Mouse (Mus musculus) brain, embryonic 14.5 days (tissue): ENCODE measurements around the gene Krt10. TPM values are rescaled to one million over a fixed set of nuclear protein-coding genes. Genes with fewer than 3 reads are reported as not detected.
A peak's percentile ranks its signal among the peaks of the same experiment; 100 is the strongest.

Experiments used
- DNase-seq: peaks from one replicate; pipeline ENCODE4 v3.0.0-alpha.2; 2011; ENCODE audit warnings: low read depth
- CTCF ChIP-seq: fragments of 200-500 bp; IDR thresholded peaks from 2 replicates; pipeline ENCODE4 v1.5.1; 2012; ENCODE audit warnings: inconsistent platforms, mild to moderate bottlenecking, moderate library complexity, borderline replicate concordance; ENCODE audit not compliant: insufficient read depth, insufficient read length; ENCODE audit errors: extremely low read depth
- POLR2A ChIP-seq: fragments of 200-500 bp; IDR thresholded peaks from 2 replicates; pipeline ENCODE4 v1.6.1; 2012; ENCODE audit warnings: mild to moderate bottlenecking, inconsistent platforms, borderline replicate concordance; ENCODE audit not compliant: poor library complexity, insufficient read depth, insufficient read length, severe bottlenecking; ENCODE audit errors: extremely low read depth
- polyA plus RNA-seq: library from polyadenylated mRNA; depleted of rRNA; stranded (reverse); fragments of >200 nt; gene quantifications from 2 replicates; pipeline ENCODE4 v1.2.3, GENCODE M21; 2012; rRNA removed

Krt10 gene
- polyA plus RNA-seq, 1 experiment, result 11.9 TPM

- TF ChIP-seq POLR2A, result no peak
- TF ChIP-seq CTCF, result no peak
- DNase-seq, result no peak
Measured at GRCm38 (mm10) chr11:99361423-99361822, 27.7 kb downstream of the Krt10 start.

- no peak for DNase-seq
- TF ChIP-seq CTCF (no peak), POLR2A (no peak)
Measured at GRCm38 (mm10) chr11:99351004-99351403, 38.2 kb downstream of the Krt10 start, which contains the start of gene Krt27. Krt27 (minus strand) TSS chr11:99351104.

GRCm38 (mm10) chr11:99339299-99339847, 49.8 kb downstream of the Krt10 start:
- DNase-seq, result peak; percentile 72
- TF ChIP-seq POLR2A (no peak), CTCF (no peak)

- TF ChIP-seq CTCF (no peak), POLR2A (no peak)
- DNase-seq, result no peak
Measured at GRCm38 (mm10) chr11:99337866-99338265, 51.3 kb downstream of the Krt10 start, which contains the start of gene Krt26. Krt26 (minus strand) TSS chr11:99337966.

Other genes starting within 250 kb of the Krt10 start
- 0.07 TPM in 1 of 2 replicates, not detected in the other for gene Ccr7, start 234.3 kb downstream of the Krt10 start, polyA plus RNA-seq
- gene Smarce1, start 158.3 kb downstream of the Krt10 start, polyA plus RNA-seq, result 162 and 270 TPM in 2 replicates
- gene Krt222, start 145.3 kb downstream of the Krt10 start, polyA plus RNA-seq, result 1.4 and 2.9 TPM in 2 replicates
- gene Krt24, start 104.1 kb downstream of the Krt10 start, polyA plus RNA-seq, result 0.08 TPM in 1 of 2 replicates, not detected in the other
- 0.04 and 0.05 TPM in 2 replicates for gene Krt25, start 66.4 kb downstream of the Krt10 start, polyA plus RNA-seq
- gene Krt26, start 51.4 kb downstream of the Krt10 start, polyA plus RNA-seq, result 0.06 and 0.08 TPM in 2 replicates
- gene Krt27, start 38.3 kb downstream of the Krt10 start, polyA plus RNA-seq, result 0.05 TPM in 1 of 2 replicates, not detected in the other
- gene Krt28, start 14.5 kb downstream of the Krt10 start, polyA plus RNA-seq, result 0.23 and 0.25 TPM in 2 replicates
- 0.04 and 0.05 TPM in 2 replicates for gene Krt12, start 32.9 kb upstream of the Krt10 start, polyA plus RNA-seq
- 0.14 TPM in 1 of 2 replicates, not detected in the other for gene Krt20, start 48.8 kb upstream of the Krt10 start, polyA plus RNA-seq
- 0.08 TPM in 1 of 2 replicates, not detected in the other for gene Krt23, start 103.8 kb upstream of the Krt10 start, polyA plus RNA-seq
- gene Krt39, start 132.0 kb upstream of the Krt10 start, polyA plus RNA-seq, result not detected in 2 replicates
- not detected in 2 replicates for gene Krt40, start 153.8 kb upstream of the Krt10 start, polyA plus RNA-seq
- not detected in 2 replicates for gene Krtap3-3, start 161.5 kb upstream of the Krt10 start, polyA plus RNA-seq
- not detected in 2 replicates for gene Krtap3-2, start 167.5 kb upstream of the Krt10 start, polyA plus RNA-seq
- gene Gm11939, start 170.1 kb upstream of the Krt10 start, polyA plus RNA-seq, result not detected in 2 replicates
- gene Krtap3-1, start 177.3 kb upstream of the Krt10 start, polyA plus RNA-seq, result not detected in 2 replicates
- gene Krtap1-5, start 191.7 kb upstream of the Krt10 start, polyA plus RNA-seq, result not detected in 2 replicates
- gene Krtap1-4, start 194.3 kb upstream of the Krt10 start, polyA plus RNA-seq, result not detected in 2 replicates
- not detected in 2 replicates for gene Krtap1-3, start 202.0 kb upstream of the Krt10 start, polyA plus RNA-seq
- not detected in 2 replicates for gene Krtap9-3, start 208.7 kb upstream of the Krt10 start, polyA plus RNA-seq
- not detected in 2 replicates for gene Gm11938, start 213.9 kb upstream of the Krt10 start, polyA plus RNA-seq
- gene Gm11937, start 220.8 kb upstream of the Krt10 start, polyA plus RNA-seq, result not detected in 2 replicates
- not detected in 2 replicates for gene Krtap2-4, start 225.5 kb upstream of the Krt10 start, polyA plus RNA-seq
- gene Gm11562, start 231.1 kb upstream of the Krt10 start, polyA plus RNA-seq, result not detected in 2 replicates
- gene Krtap4-1, start 238.9 kb upstream of the Krt10 start, polyA plus RNA-seq, result not detected in 2 replicates
- gene Krtap4-2, start 245.7 kb upstream of the Krt10 start, polyA plus RNA-seq, result not detected in 2 replicates